Mouse (Mus musculus) limb, embryonic 12.5 days (tissue): ENCODE measurements around the gene Ccl20. TPM values are rescaled to one million over a fixed set of nuclear protein-coding genes. Genes with fewer than 3 reads are reported as not detected.

Experiments used
- ATAC-seq: fragments of 200-750 bp; cut with Nextera tagmentation; 2 replicates; pipeline ENCODE4 v1.8.0; 2017; ENCODE audit warnings: low read depth, moderate TSS enrichment; ENCODE audit not compliant: insufficient number of reproducible peaks, insufficient read depth, low FRiP score, low TSS enrichment
- H3K27ac ChIP-seq: fragments of 300-500 bp; sonication (generic); 2 replicates; pipeline ENCODE4 v1.5.1; 2016; ENCODE audit warnings: mild to moderate bottlenecking, moderate library complexity
- H3K27me3 ChIP-seq: fragments of 300-500 bp; sonication (generic); 2 replicates; pipeline ENCODE4 v1.6.1; 2016; ENCODE audit warnings: mild to moderate bottlenecking, moderate library complexity
- H3K36me3 ChIP-seq: fragments of 300-500 bp; sonication (generic); 2 replicates; pipeline ENCODE4 v1.6.1; 2016; ENCODE audit warnings: mild to moderate bottlenecking, moderate library complexity
- H3K4me1 ChIP-seq: fragments of 300-500 bp; sonication (generic); replicated peaks from 2 replicates; pipeline ENCODE4 v1.6.1; 2016
- H3K4me2 ChIP-seq: fragments of 300-500 bp; sonication (generic); 2 replicates; pipeline ENCODE4 v1.6.1; 2016; ENCODE audit warnings: mild to moderate bottlenecking, moderate library complexity
- H3K4me3 ChIP-seq: fragments of 300-500 bp; sonication (generic); replicated peaks from 2 replicates; pipeline ENCODE4 v1.5.1; 2016; ENCODE audit warnings: mild to moderate bottlenecking
- H3K9ac ChIP-seq: fragments of 300-500 bp; sonication (generic); replicated peaks from 2 replicates; pipeline ENCODE4 v1.6.1; 2016; ENCODE audit warnings: mild to moderate bottlenecking, moderate library complexity
- H3K9me3 ChIP-seq: fragments of 300-500 bp; sonication (generic); 2 replicates; pipeline ENCODE4 v1.6.1; 2016; ENCODE audit warnings: mild to moderate bottlenecking, moderate library complexity
- WGBS: fragments of 180-500 bp; shearing (Covaris S2); methylation state at CpG from one replicate; pipeline ENCODE4 v1.1.7; 2016; 5-methylcytosine and 5-hydroxymethylcytosine counted together
- polyA plus RNA-seq: library from polyadenylated mRNA; unstranded; fragments of >200 nt; fragmentation: Nextera tagmentation; extraction: Ambion mirVana; gene quantifications from 2 replicates; pipeline ENCODE4 v1.2.1, GENCODE M21; 2016

Ccl20 gene
- polyA plus RNA-seq, 1 experiment from 2014 or later: not detected

DNA sequence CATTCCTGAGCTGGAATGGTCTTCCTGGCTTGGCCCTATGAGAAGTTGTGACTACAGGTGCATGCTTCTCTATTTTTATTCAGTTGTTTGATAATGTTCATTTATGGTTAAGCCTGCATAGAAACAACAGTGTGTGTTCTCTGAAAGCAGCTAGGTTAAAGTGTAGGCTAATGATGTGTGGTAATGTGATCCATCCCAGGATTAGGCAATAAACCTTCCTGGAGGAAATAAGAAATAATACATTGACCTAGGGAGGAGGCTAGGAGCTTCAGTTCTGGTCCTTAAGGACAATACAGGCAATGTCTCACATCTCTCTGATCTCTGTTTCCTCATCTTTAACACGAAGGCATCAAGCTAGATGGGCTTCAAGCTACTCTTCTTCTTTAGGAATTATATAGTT, 11.1 kb upstream of the Ccl20 start:
- Histone ChIP-seq H3K27ac (no peak overlapping the region), H3K9ac (no peak overlapping the region), H3K4me3 (no peak overlapping the region), H3K4me2 (no peak overlapping the region), H3K36me3 (no peaks in the 10 kb centered on the region), H3K9me3 (no peaks in the 10 kb centered on the region), H3K27me3 (no peaks in the 10 kb centered on the region), H3K4me1 (peaks cover 5% of the 10 kb centered on the region; the same call in 1 of the 2 replicates)
- ATAC-seq: no peak
- WGBS: 75% methylated on average over 1 of the region's 1 CpGs

DNA sequence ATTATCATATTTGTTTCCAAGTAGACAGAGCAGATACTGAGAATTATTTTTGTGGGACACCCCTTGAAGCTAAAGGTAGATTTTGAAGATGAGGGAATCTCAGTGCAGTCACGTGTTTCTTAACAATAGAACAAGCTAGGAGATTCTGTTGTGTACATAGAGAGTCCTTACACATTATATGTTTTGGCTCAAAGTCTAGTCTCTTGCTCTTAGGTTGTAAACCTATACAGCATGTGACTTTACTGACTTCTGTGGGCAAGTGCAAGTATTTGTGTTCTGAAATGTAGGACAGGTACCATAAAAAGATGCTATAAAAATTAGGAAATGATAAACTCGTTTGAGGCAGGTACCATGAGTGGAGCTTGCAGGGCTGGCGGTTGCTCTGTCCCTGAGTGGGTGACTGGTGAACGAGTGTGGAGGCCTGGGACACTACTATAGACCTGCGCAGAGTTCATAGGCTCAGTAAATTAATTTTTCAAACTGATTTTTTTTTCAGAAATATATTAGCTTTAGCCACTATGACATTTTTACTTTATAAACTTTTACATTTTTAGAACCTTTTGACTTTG, 9.1 kb upstream of the Ccl20 start:
- Histone ChIP-seq H3K4me1 (no peaks in the 10 kb centered on the region), H3K9me3 (no peaks in the 10 kb centered on the region), H3K4me3 (no peak overlapping the region), H3K4me2 (no peak overlapping the region), H3K27ac (no peak overlapping the region), H3K36me3 (no peaks in the 10 kb centered on the region), H3K9ac (no peak overlapping the region), H3K27me3 (no peaks in the 10 kb centered on the region)
- 79% methylated on average over 5 of the region's 5 CpGs for WGBS
- no peak for ATAC-seq

DNA sequence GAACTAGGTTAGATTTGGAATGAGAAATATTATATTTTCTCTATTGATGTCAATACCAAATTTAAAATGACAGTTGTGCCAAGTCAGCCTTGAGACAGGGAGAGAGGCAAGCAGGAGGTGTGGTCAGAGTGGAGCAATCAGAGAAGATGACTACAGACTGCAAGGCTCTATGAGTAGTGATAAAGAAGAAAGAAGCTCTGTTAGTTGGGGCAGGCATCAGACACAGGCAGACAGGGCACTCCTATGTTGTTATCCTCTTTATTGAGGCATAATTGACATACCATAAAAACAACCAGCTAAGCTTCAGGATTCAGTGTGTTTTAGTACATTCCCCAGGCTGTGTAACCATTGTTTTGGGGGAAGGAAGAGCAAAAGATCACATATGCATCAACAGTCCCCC, 5.6 kb upstream of the Ccl20 start:
- Histone ChIP-seq H3K4me3 (no peak overlapping the region), H3K27me3 (no peaks in the 10 kb centered on the region)
- ATAC-seq: no peak

DNA sequence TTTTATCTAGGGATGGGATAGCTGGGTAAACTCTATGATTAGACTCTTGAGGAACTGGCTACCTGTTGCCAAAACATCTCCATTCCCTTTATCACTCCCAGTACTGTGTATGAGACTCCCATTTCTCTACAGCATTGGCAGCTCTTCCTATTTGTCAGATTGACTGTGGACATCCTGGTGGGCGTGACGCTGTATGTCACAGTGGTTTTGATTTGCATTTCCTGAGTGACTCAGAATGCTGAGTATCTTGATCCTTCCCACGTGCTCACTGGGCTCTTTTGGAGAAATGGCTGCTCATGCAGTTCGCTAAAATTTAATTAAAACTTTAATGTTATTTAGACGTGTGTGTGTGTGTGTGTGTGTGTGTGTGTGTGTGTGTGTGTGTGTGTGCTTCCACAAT, 4.8 kb upstream of the Ccl20 start:
- Histone ChIP-seq H3K4me2 (no peak overlapping the region), H3K27ac (no peak overlapping the region), H3K4me3 (no peak overlapping the region), H3K9ac (no peak overlapping the region), H3K9me3 (no peaks in the 10 kb centered on the region), H3K4me1 (no peaks in the 10 kb centered on the region), H3K27me3 (no peaks in the 10 kb centered on the region), H3K36me3 (no peaks in the 10 kb centered on the region)
- ATAC-seq: no peak
- 72% methylated on average over 5 of the region's 5 CpGs for WGBS

More for the DNA sequence above, 5.6 kb upstream of the Ccl20 start:
- Histone ChIP-seq H3K36me3 (no peaks in the 10 kb centered on the region), H3K9me3 (no peaks in the 10 kb centered on the region), H3K4me2 (no peak overlapping the region), H3K27ac (no peak overlapping the region), H3K4me1 (no peaks in the 10 kb centered on the region), H3K9ac (no peak overlapping the region)

DNA sequence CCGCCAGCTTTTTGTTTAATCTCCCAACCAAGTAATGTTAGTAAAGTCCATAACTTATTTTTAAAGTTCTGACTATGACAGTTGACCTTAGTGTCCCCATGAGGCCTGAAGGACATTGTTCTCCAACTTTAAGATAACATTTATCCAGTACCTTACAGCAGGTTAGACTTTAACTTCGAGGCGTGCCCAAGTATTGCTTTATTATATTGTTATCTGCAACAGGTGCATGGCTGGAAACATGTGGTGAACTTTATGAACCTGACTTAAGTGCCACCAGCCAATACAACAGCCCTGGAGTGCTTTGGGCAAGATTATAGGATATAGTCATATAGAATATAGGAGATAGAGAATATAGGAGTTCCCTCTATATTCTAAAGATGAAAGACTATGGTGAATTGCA, 651 bp downstream of the Ccl20 start:
- H3K4me1 ChIP-seq: no peaks in the 10 kb centered on the region
- H3K9ac ChIP-seq: no peak overlapping the region
- H3K9me3 ChIP-seq: no peaks in the 10 kb centered on the region
- no peaks in the 10 kb centered on the region for H3K36me3 ChIP-seq
- H3K27ac ChIP-seq: no peak overlapping the region
- no peaks in the 10 kb centered on the region for H3K27me3 ChIP-seq
- no peak overlapping the region for H3K4me3 ChIP-seq
- 91% methylated on average over 3 of the region's 3 CpGs for WGBS
- H3K4me2 ChIP-seq: no peak overlapping the region
- no peak for ATAC-seq

DNA sequence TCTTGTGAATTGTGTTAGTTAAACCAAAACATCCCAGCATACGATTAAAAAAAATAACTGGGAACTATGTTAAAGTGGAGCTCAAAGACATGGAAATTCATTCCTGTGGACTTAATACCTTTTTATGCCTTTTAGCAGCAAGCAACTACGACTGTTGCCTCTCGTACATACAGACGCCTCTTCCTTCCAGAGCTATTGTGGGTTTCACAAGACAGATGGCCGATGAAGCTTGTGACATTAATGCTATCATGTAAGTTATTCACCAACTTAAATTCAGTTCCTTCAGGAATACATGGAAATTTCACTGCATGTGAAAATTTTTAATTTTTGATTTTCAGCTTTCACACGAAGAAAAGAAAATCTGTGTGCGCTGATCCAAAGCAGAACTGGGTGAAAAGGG, 1.1 kb downstream of the Ccl20 start:
- WGBS: 88% methylated on average over 7 of the region's 7 CpGs

DNA sequence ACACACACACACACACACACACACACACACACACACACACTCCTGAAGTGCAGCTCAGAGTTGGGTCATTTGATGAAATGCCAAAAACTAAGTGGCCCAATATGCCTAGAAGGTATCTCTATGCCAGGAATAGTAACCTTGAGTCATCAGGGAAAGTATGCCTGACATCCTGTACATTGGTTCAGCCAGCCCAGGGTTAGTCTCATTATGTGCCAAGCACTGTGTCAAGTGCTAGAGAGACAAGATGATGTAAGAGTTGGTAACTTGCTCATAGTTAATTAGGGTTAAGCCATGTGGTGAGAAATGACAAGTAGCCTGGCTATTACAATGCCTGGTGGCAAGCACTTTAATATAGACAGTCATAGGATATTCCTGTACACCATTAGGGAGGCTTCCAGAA, 3.3 kb downstream of the Ccl20 start:
- H3K4me1 ChIP-seq: no peaks in the 10 kb centered on the region
- no peak overlapping the region for H3K4me3 ChIP-seq
- H3K27me3 ChIP-seq: no peaks in the 10 kb centered on the region
- no peak for ATAC-seq
- H3K9ac ChIP-seq: no peak overlapping the region
- no peak overlapping the region for H3K4me2 ChIP-seq
- H3K36me3 ChIP-seq: no peaks in the 10 kb centered on the region
- no peak overlapping the region for H3K27ac ChIP-seq
- H3K9me3 ChIP-seq: no peaks in the 10 kb centered on the region

More for the DNA sequence above, 1.1 kb downstream of the Ccl20 start:
- H3K27ac ChIP-seq: no peak overlapping the region
- no peaks in the 10 kb centered on the region for H3K36me3 ChIP-seq
- no peaks in the 10 kb centered on the region for H3K9me3 ChIP-seq
- H3K4me1 ChIP-seq: no peaks in the 10 kb centered on the region
- H3K4me3 ChIP-seq: no peak overlapping the region
- ATAC-seq: no peak
- H3K27me3 ChIP-seq: no peaks in the 10 kb centered on the region
- H3K4me2 ChIP-seq: no peak overlapping the region
- no peak overlapping the region for H3K9ac ChIP-seq

DNA sequence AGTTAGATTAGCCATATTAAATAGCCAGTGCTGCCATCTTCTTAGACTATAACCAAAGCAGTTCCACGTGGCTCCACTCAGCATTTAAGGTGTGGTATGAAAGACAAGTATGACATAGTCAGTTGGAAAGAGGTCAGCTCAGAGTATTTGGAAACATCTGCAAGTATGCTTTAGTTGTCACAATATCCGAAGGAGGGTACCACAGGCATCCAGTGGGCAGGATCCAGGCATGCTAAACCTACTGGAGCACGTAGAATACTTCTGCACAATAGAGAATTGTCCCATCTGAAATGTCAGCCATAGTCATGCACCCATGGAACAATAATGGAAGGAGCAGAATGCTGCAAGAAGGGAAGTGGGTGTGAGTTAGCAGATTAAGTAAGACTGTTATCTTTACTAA, 3.7 kb downstream of the Ccl20 start:
- no peaks in the 10 kb centered on the region for H3K9me3 ChIP-seq
- H3K4me3 ChIP-seq: no peak overlapping the region
- H3K27me3 ChIP-seq: no peaks in the 10 kb centered on the region
- no peaks in the 10 kb centered on the region for H3K36me3 ChIP-seq
- no peaks in the 10 kb centered on the region for H3K4me1 ChIP-seq
- ATAC-seq: no peak
- no peak overlapping the region for H3K9ac ChIP-seq
- no peak overlapping the region for H3K27ac ChIP-seq
- no peak overlapping the region for H3K4me2 ChIP-seq
- 87% methylated on average over 3 of the region's 3 CpGs for WGBS

DNA sequence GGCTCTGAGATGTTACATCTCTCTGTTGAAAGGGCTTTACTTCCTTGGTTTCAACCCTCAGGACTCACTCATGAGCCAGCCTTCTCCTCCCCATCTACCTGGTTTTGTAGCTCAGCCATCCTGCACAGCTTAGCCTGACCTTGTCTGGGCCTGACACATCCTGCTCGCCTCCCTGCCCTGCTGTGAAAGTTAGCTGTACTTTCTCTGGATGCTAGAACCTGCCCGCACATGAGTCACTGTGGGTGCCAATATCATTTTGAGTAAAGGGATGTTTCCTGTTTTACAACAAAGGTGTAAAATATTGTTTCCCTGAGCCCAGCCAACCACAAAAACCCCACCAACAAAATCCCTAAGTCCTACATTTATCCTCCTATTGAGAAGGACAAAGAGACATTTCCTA, 6.6 kb downstream of the Ccl20 start:
- H3K9me3 ChIP-seq: no peaks in the 10 kb centered on the region
- H3K4me3 ChIP-seq: no peak overlapping the region
- H3K4me2 ChIP-seq: no peak overlapping the region
- H3K9ac ChIP-seq: no peak overlapping the region
- H3K36me3 ChIP-seq: no peaks in the 10 kb centered on the region
- no peaks in the 10 kb centered on the region for H3K27me3 ChIP-seq
- no peak for ATAC-seq
- no peak overlapping the region for H3K27ac ChIP-seq
- no peaks in the 10 kb centered on the region for H3K4me1 ChIP-seq
- 93% methylated on average over 2 of the region's 2 CpGs for WGBS

DNA sequence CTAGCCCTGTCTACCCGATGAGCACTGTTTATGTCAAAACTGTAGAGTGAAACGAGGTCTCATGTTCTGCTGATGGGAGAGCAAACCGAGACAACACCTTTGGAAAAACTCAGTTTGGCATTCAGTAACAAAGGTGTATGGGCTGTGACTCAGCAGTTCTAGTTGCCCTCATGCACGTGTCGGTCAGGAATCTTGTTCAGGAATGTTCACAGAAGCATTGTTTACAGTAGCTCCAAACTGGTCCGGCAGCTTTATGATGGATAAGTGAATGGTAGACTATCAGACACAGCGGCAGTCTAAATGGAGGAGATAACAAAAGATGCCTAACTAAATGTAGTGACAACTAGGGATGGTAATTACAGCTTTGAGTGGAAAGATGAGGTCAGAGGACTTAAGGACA, 19.3 kb downstream of the Ccl20 start:
- no peaks in the 10 kb centered on the region for H3K9me3 ChIP-seq
- no peak overlapping the region for H3K27ac ChIP-seq
- no peak overlapping the region for H3K4me3 ChIP-seq
- H3K9ac ChIP-seq: no peak overlapping the region
- no peak overlapping the region for H3K4me2 ChIP-seq
- no peaks in the 10 kb centered on the region for H3K4me1 ChIP-seq
- ATAC-seq: no peak
- no peaks in the 10 kb centered on the region for H3K27me3 ChIP-seq
- WGBS: 75% methylated on average over 7 of the region's 7 CpGs
- H3K36me3 ChIP-seq: no peaks in the 10 kb centered on the region

DNA sequence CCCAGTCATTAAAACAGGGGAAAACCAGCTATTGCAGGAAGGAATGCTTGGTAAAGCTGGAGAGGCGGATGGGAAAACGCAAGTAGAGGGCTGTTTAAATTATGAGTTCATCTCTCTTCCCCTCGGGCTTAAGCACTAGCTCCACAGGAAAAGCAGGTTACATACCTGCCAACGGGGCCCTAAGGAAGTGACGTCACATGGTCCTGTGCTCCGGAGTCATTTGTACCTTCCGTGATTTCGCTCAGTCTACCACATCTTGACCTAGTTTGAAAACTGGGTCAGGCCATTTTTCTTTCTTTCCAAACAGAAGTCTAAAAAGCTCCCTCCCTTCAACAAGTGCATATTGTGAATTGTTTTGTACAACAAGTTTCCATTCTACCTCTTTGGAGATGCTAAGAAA, 21.3 kb downstream of the Ccl20 start:
- Histone ChIP-seq H3K9me3 (no peaks in the 10 kb centered on the region), H3K4me2 (no peak overlapping the region), H3K9ac (no peak overlapping the region), H3K4me1 (no peaks in the 10 kb centered on the region), H3K4me3 (no peak overlapping the region), H3K36me3 (no peaks in the 10 kb centered on the region), H3K27ac (no peak overlapping the region), H3K27me3 (no peaks in the 10 kb centered on the region)
- ATAC-seq: no peak
- WGBS: 80% methylated on average over 8 of the region's 8 CpGs

DNA sequence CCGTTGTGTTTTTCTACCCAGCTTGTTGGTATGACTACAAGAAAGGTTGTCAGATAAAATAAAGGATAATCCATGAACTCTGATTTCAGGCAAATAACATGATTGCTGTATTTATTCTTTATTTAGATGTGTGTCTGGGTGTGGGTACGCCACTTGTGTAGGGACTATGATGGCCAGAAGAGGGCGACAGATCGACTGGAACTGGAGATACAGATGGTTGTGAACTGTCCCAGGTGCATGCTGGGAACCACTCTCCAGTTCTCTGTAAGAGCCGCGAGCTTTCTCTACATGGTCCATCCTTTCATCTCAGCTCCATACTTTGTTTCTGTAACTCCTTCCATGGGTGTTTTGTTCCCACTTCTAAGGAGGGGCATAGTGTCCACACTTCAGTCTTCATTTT, 22.2 kb downstream of the Ccl20 start:
- no peak for ATAC-seq
- no peaks in the 10 kb centered on the region for H3K27me3 ChIP-seq
- H3K9ac ChIP-seq: no peak overlapping the region
- no peak overlapping the region for H3K4me2 ChIP-seq
- H3K27ac ChIP-seq: no peak overlapping the region
- H3K9me3 ChIP-seq: no peaks in the 10 kb centered on the region
- H3K36me3 ChIP-seq: no peaks in the 10 kb centered on the region
- WGBS: 78% methylated on average over 6 of the region's 6 CpGs
- H3K4me1 ChIP-seq: no peaks in the 10 kb centered on the region
- no peak overlapping the region for H3K4me3 ChIP-seq
